8 mouse cellular contexts compared by ENCODE assay signal in the genomic region with DNA sequence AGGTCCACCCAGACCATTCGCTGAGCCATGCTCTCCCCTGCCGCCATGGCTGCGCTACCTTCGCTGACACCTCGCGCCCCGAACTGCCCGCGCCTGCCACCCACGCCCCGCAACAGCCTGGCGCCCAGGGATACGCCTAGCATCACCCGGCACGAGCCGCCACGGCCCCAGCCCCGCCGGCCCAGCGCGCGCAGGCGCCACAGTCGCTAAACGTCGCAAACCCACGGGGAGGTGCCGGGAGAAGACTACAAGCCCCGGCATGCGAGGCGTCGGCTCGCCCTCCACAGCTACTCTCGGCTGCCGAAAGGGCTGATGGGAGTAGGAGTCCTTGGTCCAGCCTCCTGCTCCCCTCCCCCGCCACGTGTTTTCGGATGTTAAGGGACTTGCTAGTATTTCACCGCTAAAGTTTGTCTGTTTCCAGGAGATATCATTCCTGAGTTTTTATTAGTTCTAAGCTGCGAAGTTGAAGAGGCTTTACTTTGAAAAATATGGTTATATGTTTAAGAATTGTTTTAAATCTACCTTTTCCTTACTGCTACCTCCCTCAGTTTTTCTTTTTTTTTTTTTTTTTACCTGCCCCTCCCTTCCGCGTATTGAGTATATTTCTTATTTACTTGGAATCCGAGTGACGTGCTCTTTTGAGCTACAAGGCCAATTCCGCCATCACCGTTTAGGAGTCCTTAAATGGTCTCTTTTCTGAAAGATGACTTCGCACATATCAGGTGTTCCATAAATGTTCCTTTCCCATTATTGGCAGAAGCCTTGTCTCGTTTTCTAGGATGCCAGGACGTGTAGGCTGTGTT. TPM values are rescaled to one million over a fixed set of nuclear protein-coding genes. Genes with fewer than 3 reads are reported as not detected.
DNase-seq lines count a peak whose midpoint lies in the region; ATAC-seq lines count a peak whose summit lies in the region.

A gene (minus strand): TSS at position 213 of the 803 bp plus-strand sequence.

- no peak within 1 kb of the TSS for H3K27ac ChIP-seq in hindbrain, embryonic 15.5 days (replicated peaks)

- peak within 1 kb of the TSS; percentile 83 for H3K4me3 ChIP-seq in hindbrain, embryonic 15.5 days

- DNase-seq in T-cell, adult 2 months (ENCODE audit: low spot score), result peak; percentile 98
- DNase-seq in cerebellum, postnatal 36 days, result peak; percentile 93 to 94
- DNase-seq in frontal cortex, postnatal 36 days (ENCODE audit: low spot score in 2 of 2), result peak; percentile 93 to 95
- DNase-seq in left cerebral cortex, adult 11 months (ENCODE audit: low spot score), result peak; percentile 88
- DNase-seq in lung, postnatal 4 days, result peak; percentile 95 to 96
- peak; percentile 83 for DNase-seq in retina, postnatal 7 days (ENCODE audit: low read depth, low spot score)
- DNase-seq in urinary bladder, adult 2 months (ENCODE audit: low spot score), result peak; percentile 92

- H3K9ac ChIP-seq in hindbrain, embryonic 15.5 days, result peak within 1 kb of the TSS; percentile 63

- H3K9me3 ChIP-seq in hindbrain, embryonic 15.5 days, result no peaks in the 10 kb centered on the region

- 0 out of 2 replicates have a peak, but pooled peaks cover 3% of the 10 kb centered on the region for H3K27me3 ChIP-seq in hindbrain, embryonic 15.5 days

- ATAC-seq in hindbrain, embryonic 15.5 days (ENCODE audit: low FRiP score, low read depth), result peak; percentile 99

- peak within 1 kb of the TSS; percentile 87 for H3K4me2 ChIP-seq in hindbrain, embryonic 15.5 days

- H3K36me3 ChIP-seq in hindbrain, embryonic 15.5 days, result no peaks in the 10 kb centered on the region

- WGBS in hindbrain, embryonic 15.5 days, result 1% methylated on average over 49 of the region's 49 CpGs

- H3K4me1 ChIP-seq in hindbrain, embryonic 15.5 days (replicated peaks), result peaks cover 11% of the 10 kb centered on the region

RNA-seq across cellular contexts. Expression of the gene that starts here (rescaled TPM):
- 110 and 118 TPM in 2 replicates for polyA plus RNA-seq in hindbrain, embryonic 15.5 days (2015; fragmentation: Nextera tagmentation; extraction: Ambion mirVana)
- polyA plus RNA-seq in urinary bladder, adult 2 months (2012; rRNA removed), result 412 and 443 TPM in 2 replicates
